Mouse (Mus musculus): ENCODE results near the gene Nudt9.

- TF ChIP-seq CTCF (IDR thresholded peaks at IDR 0.05) = no peak
- no peak for TF ChIP-seq EP300 (IDR thresholded peaks at IDR 0.05)
These were observed 3.2 kb upstream of the Nudt9 start for GRCm38 (mm10) chr5:104042906-104043305.
